Mouse (Mus musculus): ENCODE data around the gene Htra2. TPM values are rescaled to one million over a fixed set of nuclear protein-coding genes. Genes with fewer than 3 reads are reported as not detected.

Htra2 gene
- polyA plus RNA-seq, 1 experiment from 2014 or later: 78.3 TPM

- Histone ChIP-seq H3K27ac (replicated peaks) (no peak overlapping the region), H3K4me1 (replicated peaks) (peaks cover 4% of the 10 kb centered on the region), H3K4me2 (no peak overlapping the region), H3K9me3 (no peaks in the 10 kb centered on the region), H3K36me3 (no peaks in the 10 kb centered on the region), H3K4me3 (no peak overlapping the region), H3K9ac (no peak overlapping the region), H3K27me3 (no peaks in the 10 kb centered on the region)
- WGBS: 68% methylated on average over 6 of the region's 6 CpGs
- ATAC-seq (ENCODE audit: low FRiP score, low read depth): no peak
Measured at GRCm38 (mm10) chr6:83043561-83043960, 11.5 kb downstream of the Htra2 start.

- Histone ChIP-seq H3K27ac (replicated peaks) (no peak overlapping the region), H3K4me1 (replicated peaks) (peaks cover 10% of the 10 kb centered on the region), H3K9me3 (no peaks in the 10 kb centered on the region), H3K27me3 (0 out of 2 replicates have a peak, but pooled peaks cover 5% of the 10 kb centered on the region), H3K36me3 (no peaks in the 10 kb centered on the region), H3K4me3 (no peak overlapping the region), H3K9ac (no peak overlapping the region), H3K4me2 (no peak overlapping the region)
- no peak for ATAC-seq (ENCODE audit: low FRiP score, low read depth)
- 70% methylated on average over 5 of the region's 5 CpGs for WGBS
Measured at GRCm38 (mm10) chr6:83040601-83041000, 14.5 kb downstream of the Htra2 start.

- Histone ChIP-seq H3K9ac (peak overlapping the region; percentile 21; the same call in 1 of the 2 replicates), H3K27ac (replicated peaks) (no peak overlapping the region), H3K9me3 (no peaks in the 10 kb centered on the region), H3K4me3 (peak overlapping the region; percentile 34), H3K4me1 (replicated peaks) (peaks cover 16% of the 10 kb centered on the region), H3K4me2 (peak overlapping the region; percentile 68), H3K27me3 (peaks cover 19% of the 10 kb centered on the region), H3K36me3 (no peaks in the 10 kb centered on the region)
- 11% methylated on average over 24 of the region's 24 CpGs for WGBS
- ATAC-seq (ENCODE audit: low FRiP score, low read depth): peak; percentile 65
Measured at GRCm38 (mm10) chr6:83038496-83039012, 16.5 kb downstream of the Htra2 start.

GRCm38 (mm10) chr6:83037188-83037587, 17.9 kb downstream of the Htra2 start:
- H3K9me3 ChIP-seq: no peaks in the 10 kb centered on the region
- H3K4me2 ChIP-seq: no peak overlapping the region
- H3K4me3 ChIP-seq: no peak overlapping the region
- no peak overlapping the region for H3K27ac ChIP-seq (replicated peaks)
- H3K27me3 ChIP-seq: peaks cover 21% of the 10 kb centered on the region
- H3K4me1 ChIP-seq (replicated peaks): peaks cover 29% of the 10 kb centered on the region
- ATAC-seq (ENCODE audit: low FRiP score, low read depth): no peak
- no peak overlapping the region for H3K9ac ChIP-seq
- no peaks in the 10 kb centered on the region for H3K36me3 ChIP-seq
- 83% methylated on average over 8 of the region's 8 CpGs for WGBS

- Histone ChIP-seq H3K4me3 (peak overlapping the region; percentile 41), H3K27me3 (peaks cover 44% of the 10 kb centered on the region), H3K27ac (replicated peaks) (peak overlapping the region; percentile 50; the same call in 1 of the 2 replicates), H3K4me1 (replicated peaks) (peaks cover 31% of the 10 kb centered on the region), H3K36me3 (no peaks in the 10 kb centered on the region), H3K9me3 (no peaks in the 10 kb centered on the region), H3K4me2 (peak overlapping the region; percentile 79), H3K9ac (peak overlapping the region; percentile 21; the same call in 1 of the 2 replicates)
- 20% methylated on average over 5 of the region's 5 CpGs for WGBS
- no peak for ATAC-seq (ENCODE audit: low FRiP score, low read depth)
Measured at GRCm38 (mm10) chr6:83034463-83035055, 20.5 kb downstream of the Htra2 start.

GRCm38 (mm10) chr6:83033249-83034185, 21.6 kb downstream of the Htra2 start, which contains the start of the genes Dok1 and Loxl3:
Dok1 (minus strand) TSS chr6:83033471.
Loxl3 (plus strand) TSS chr6:83034173.
- H3K9ac ChIP-seq: peak within 1 kb of the TSS; percentile 37
- H3K27me3 ChIP-seq: peaks cover 44% of the 10 kb centered on the region
- peak within 1 kb of the TSS; percentile 41 for H3K4me3 ChIP-seq
- H3K36me3 ChIP-seq: no peaks in the 10 kb centered on the region
- peak within 1 kb of the TSS; percentile 50 for H3K27ac ChIP-seq (replicated peaks)
- H3K9me3 ChIP-seq: no peaks in the 10 kb centered on the region
- WGBS: under 1% methylated on average over 51 of the region's 51 CpGs
- peaks cover 27% of the 10 kb centered on the region for H3K4me1 ChIP-seq (replicated peaks)
- ATAC-seq (ENCODE audit: low FRiP score, low read depth): peak; percentile 62
- peak within 1 kb of the TSS; percentile 79 for H3K4me2 ChIP-seq

GRCm38 (mm10) chr6:83032769-83033191, 22.3 kb downstream of the Htra2 start:
- peak overlapping the region; percentile 79 for H3K4me2 ChIP-seq
- peak; percentile 28; the same call in 1 of the 2 replicates for ATAC-seq (ENCODE audit: low FRiP score, low read depth)
- WGBS: under 1% methylated on average over 31 of the region's 31 CpGs
- H3K27ac ChIP-seq (replicated peaks): no peak overlapping the region
- peaks cover 21% of the 10 kb centered on the region for H3K4me1 ChIP-seq (replicated peaks)
- no peaks in the 10 kb centered on the region for H3K36me3 ChIP-seq
- H3K4me3 ChIP-seq: peak overlapping the region; percentile 41
- peak overlapping the region; percentile 37 for H3K9ac ChIP-seq
- H3K9me3 ChIP-seq: no peaks in the 10 kb centered on the region
- peaks cover 43% of the 10 kb centered on the region for H3K27me3 ChIP-seq

GRCm38 (mm10) chr6:83031921-83032590, 23.0 kb downstream of the Htra2 start:
- Histone ChIP-seq H3K4me3 (peak overlapping the region; percentile 41), H3K4me1 (replicated peaks) (peaks cover 21% of the 10 kb centered on the region), H3K9ac (peak overlapping the region; percentile 37; the same call in 1 of the 2 replicates), H3K27ac (replicated peaks) (no peak overlapping the region), H3K27me3 (peaks cover 43% of the 10 kb centered on the region), H3K4me2 (peak overlapping the region; percentile 79), H3K36me3 (no peaks in the 10 kb centered on the region), H3K9me3 (no peaks in the 10 kb centered on the region)
- 17% methylated on average over 18 of the region's 18 CpGs for WGBS
- no peak for ATAC-seq (ENCODE audit: low FRiP score, low read depth)

GRCm38 (mm10) chr6:83031111-83031510, 24.0 kb downstream of the Htra2 start:
- no peak overlapping the region for H3K4me3 ChIP-seq

GRCm38 (mm10) chr6:83029777-83030176, 25.3 kb downstream of the Htra2 start:
- peaks cover 36% of the 10 kb centered on the region for H3K27me3 ChIP-seq
- 22% methylated on average over 10 of the region's 10 CpGs for WGBS
- H3K4me1 ChIP-seq (replicated peaks): peaks cover 21% of the 10 kb centered on the region
- ATAC-seq (ENCODE audit: low FRiP score, low read depth): no peak
- H3K4me3 ChIP-seq: no peak overlapping the region
- no peak overlapping the region for H3K9ac ChIP-seq
- H3K27ac ChIP-seq (replicated peaks): no peak overlapping the region
- no peaks in the 10 kb centered on the region for H3K36me3 ChIP-seq
- H3K9me3 ChIP-seq: no peaks in the 10 kb centered on the region
- H3K4me2 ChIP-seq: no peak overlapping the region

More at GRCm38 (mm10) chr6:83031111-83031510, 24.0 kb downstream of the Htra2 start:
- Histone ChIP-seq H3K4me1 (replicated peaks) (peaks cover 21% of the 10 kb centered on the region), H3K9me3 (no peaks in the 10 kb centered on the region), H3K27me3 (peaks cover 43% of the 10 kb centered on the region), H3K36me3 (no peaks in the 10 kb centered on the region), H3K27ac (replicated peaks) (no peak overlapping the region), H3K9ac (no peak overlapping the region), H3K4me2 (no peak overlapping the region)
- no peak for ATAC-seq (ENCODE audit: low FRiP score, low read depth)
- whole genome bisulfite sequencing: 66% methylated on average over 7 of the region's 7 CpGs

- H3K27ac ChIP-seq (replicated peaks): no peak overlapping the region
- H3K4me1 ChIP-seq (replicated peaks): peaks cover 7% of the 10 kb centered on the region
- 60% methylated on average over 8 of the region's 9 CpGs for WGBS
Measured at GRCm38 (mm10) chr6:83027706-83028105, 27.4 kb downstream of the Htra2 start.

More at GRCm38 (mm10) chr6:83027706-83028105, 27.4 kb downstream of the Htra2 start:
- Histone ChIP-seq H3K27me3 (peaks cover 25% of the 10 kb centered on the region), H3K36me3 (no peaks in the 10 kb centered on the region), H3K9me3 (no peaks in the 10 kb centered on the region), H3K9ac (no peak overlapping the region), H3K4me3 (no peak overlapping the region), H3K4me2 (no peak overlapping the region)
- ATAC-seq (ENCODE audit: low FRiP score, low read depth): no peak
